Mouse (Mus musculus) heart, adult 2 months (tissue): ENCODE results near the gene Tas2r137. TPM values are rescaled to one million over a fixed set of nuclear protein-coding genes. Genes with fewer than 3 reads are reported as not detected.

Experiments used
- DNase-seq, 2 experiments: peaks; one replicate each; pipeline ENCODE4 v3.0.0; 2021
- H3K27ac ChIP-seq: fragments of 200-600 bp; 2 replicates; pipeline ENCODE4 v1.8.1; 2022
- H3K27me3 ChIP-seq: fragments of 200-500 bp; 2 replicates; pipeline ENCODE4 v1.6.1; 2012; ENCODE audit warnings: mild to moderate bottlenecking, low read length, inconsistent platforms, mixed read lengths; ENCODE audit not compliant: control insufficient read depth, insufficient read depth
- H3K36me3 ChIP-seq: fragments of 200-500 bp; 2 replicates; pipeline ENCODE4 v1.6.1; 2012; ENCODE audit warnings: low read length, inconsistent platforms; ENCODE audit not compliant: control insufficient read depth, insufficient read depth
- H3K4me1 ChIP-seq: fragments of 200-500 bp; 2 replicates; pipeline ENCODE4 v1.6.1; 2011; ENCODE audit warnings: low read length; ENCODE audit not compliant: control insufficient read depth, insufficient read depth
- H3K4me3 ChIP-seq: fragments of 200-600 bp; 2 replicates; pipeline ENCODE4 v1.8.1; 2022
- H3K79me2 ChIP-seq: fragments of 200-500 bp; replicated peaks from 2 replicates; pipeline ENCODE4 v1.6.1; 2012; ENCODE audit warnings: mild to moderate bottlenecking, inconsistent platforms, low read length, moderate library complexity, mixed read lengths; ENCODE audit not compliant: control insufficient read depth, insufficient read depth
- H3K9ac ChIP-seq: fragments of 200-500 bp; 2 replicates; pipeline ENCODE4 v1.6.1; 2012; ENCODE audit warnings: low read depth, mild to moderate bottlenecking, control low read depth, inconsistent platforms, low read length, mixed read lengths
- CTCF ChIP-seq: fragments of 200-600 bp; IDR thresholded peaks from 2 replicates; pipeline ENCODE4 v1.8.1; 2022; ENCODE audit warnings: antibody characterized with exemption, mild to moderate bottlenecking, moderate library complexity
- EP300 ChIP-seq: fragments of 200-500 bp; IDR thresholded peaks from 2 replicates; pipeline ENCODE4 v1.6.1; 2011; ENCODE audit warnings: low read depth, low read length, control low read depth; ENCODE audit not compliant: insufficient read depth
- POLR2A ChIP-seq: fragments of 200-500 bp; IDR thresholded peaks from 2 replicates; pipeline ENCODE4 v1.6.1; 2011; ENCODE audit warnings: mild to moderate bottlenecking, low read depth, low read length, control low read depth; ENCODE audit not compliant: insufficient read depth
- WGBS: fragments of 180-500 bp; shearing (Covaris S2); methylation state at CpG from one replicate; pipeline ENCODE4 v1.1.7; 2018; 5-methylcytosine and 5-hydroxymethylcytosine counted together
- intact Hi-C: fragments of 180-260 bp; cut with DNase I; formaldehyde crosslinking; loops from one replicate; pipeline ENCODE4 v1.15.1; 2025
- long read RNA-seq: library from polyadenylated mRNA; stranded (forward); transcript quantifications from one replicate; pipeline ENCODE4 v2.0.0, GENCODE M21; 2021
- polyA plus RNA-seq: library from polyadenylated mRNA; depleted of rRNA; stranded (reverse); fragments of >200 nt; gene quantifications from 2 replicates; pipeline ENCODE4 v1.2.3, GENCODE M21; 2012; rRNA removed
- total RNA-seq, 2 experiments: library from RNA; stranded (reverse); gene quantifications; 2 replicates each; pipeline ENCODE4 v1.2.3; 2021

The Tas2r137 gene
- total RNA-seq: not detected
- polyA plus RNA-seq: 0.15 TPM in 1 of 2 replicates, not detected in the other
- long read RNA-seq: 0 reads

GRCm38 (mm10) chr6:40490933-40491332, at the start of gene Tas2r137:
Gene Tas2r137 (plus strand): TSS chr6:40491233.
- H3K9ac ChIP-seq: no peak within 1 kb of the TSS
- intact Hi-C loops: no loop called here
- H3K27ac ChIP-seq: no peak within 1 kb of the TSS
- no peaks in the 10 kb centered on the region for H3K4me1 ChIP-seq
- no peaks in the 10 kb centered on the region for H3K79me2 ChIP-seq
- no peaks in the 10 kb centered on the region for H3K36me3 ChIP-seq
- DNase-seq: no peak
- no peak within 1 kb of the TSS for H3K4me3 ChIP-seq
- TF ChIP-seq EP300: no peak
- no peak for TF ChIP-seq CTCF
- no peak for TF ChIP-seq POLR2A
- H3K27me3 ChIP-seq: no peaks in the 10 kb centered on the region

- intact Hi-C loops: no loop called here
- WGBS: 44% methylated on average over 3 of the region's 3 CpGs
- no peak for TF ChIP-seq CTCF
- no peak for TF ChIP-seq POLR2A
- TF ChIP-seq EP300: no peak
- H3K36me3 ChIP-seq: no peaks in the 10 kb centered on the region
- H3K27me3 ChIP-seq: peaks cover 3% of the 10 kb centered on the region; the same call in 1 of the 2 replicates
- no peak overlapping the region for H3K9ac ChIP-seq
- no peaks in the 10 kb centered on the region for H3K4me1 ChIP-seq
- no peaks in the 10 kb centered on the region for H3K79me2 ChIP-seq
- H3K27ac ChIP-seq: no peak overlapping the region
- no peak for DNase-seq
- no peak overlapping the region for H3K4me3 ChIP-seq
Observed at GRCm38 (mm10) chr6:40441276-40441675, 49.8 kb upstream of the Tas2r137 start.

DNA sequence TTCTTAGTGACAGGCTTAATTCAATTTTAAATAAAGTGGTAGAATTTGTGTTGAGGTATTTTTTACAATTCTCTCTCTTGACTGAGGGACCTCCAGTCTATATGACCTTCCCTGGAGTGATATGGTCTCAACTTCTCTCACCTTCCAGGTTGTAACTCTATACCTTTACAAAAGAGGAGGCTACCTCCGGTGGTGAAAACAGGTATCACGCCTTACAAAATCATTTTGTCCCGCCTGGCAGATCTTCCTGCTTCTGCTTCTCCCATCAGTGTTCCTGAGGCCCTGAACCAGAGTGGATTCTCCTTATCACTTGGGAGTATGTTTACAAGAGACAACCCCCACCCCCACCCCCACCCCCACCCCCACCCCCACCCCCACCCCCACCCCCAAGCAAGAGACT, 49.3 kb upstream of the Tas2r137 start:
- DNase-seq: no peak
- intact Hi-C loops: no loop called here
- no peak for TF ChIP-seq CTCF
- no peak for TF ChIP-seq EP300
- no peak for TF ChIP-seq POLR2A
- WGBS: 30% methylated on average over 3 of the region's 3 CpGs
- H3K79me2 ChIP-seq: no peaks in the 10 kb centered on the region
- no peaks in the 10 kb centered on the region for H3K36me3 ChIP-seq
- H3K9ac ChIP-seq: no peak overlapping the region
- no peak overlapping the region for H3K4me3 ChIP-seq
- H3K27ac ChIP-seq: no peak overlapping the region
- H3K27me3 ChIP-seq: peaks cover 3% of the 10 kb centered on the region; the same call in 1 of the 2 replicates
- H3K4me1 ChIP-seq: no peaks in the 10 kb centered on the region

- Histone ChIP-seq H3K9ac (no peak overlapping the region), H3K4me3 (no peak overlapping the region), H3K36me3 (no peaks in the 10 kb centered on the region), H3K27me3 (peaks cover 3% of the 10 kb centered on the region; the same call in 1 of the 2 replicates), H3K27ac (no peak overlapping the region), H3K4me1 (no peaks in the 10 kb centered on the region), H3K79me2 (no peaks in the 10 kb centered on the region)
- 21% methylated on average over 10 of the region's 10 CpGs for WGBS
- TF ChIP-seq CTCF: no peak
- TF ChIP-seq POLR2A: no peak
- TF ChIP-seq EP300: no peak
- DNase-seq: no peak
- intact Hi-C loops: no loop called here
Observed at GRCm38 (mm10) chr6:40443281-40443928, 47.6 kb upstream of the Tas2r137 start.

DNA sequence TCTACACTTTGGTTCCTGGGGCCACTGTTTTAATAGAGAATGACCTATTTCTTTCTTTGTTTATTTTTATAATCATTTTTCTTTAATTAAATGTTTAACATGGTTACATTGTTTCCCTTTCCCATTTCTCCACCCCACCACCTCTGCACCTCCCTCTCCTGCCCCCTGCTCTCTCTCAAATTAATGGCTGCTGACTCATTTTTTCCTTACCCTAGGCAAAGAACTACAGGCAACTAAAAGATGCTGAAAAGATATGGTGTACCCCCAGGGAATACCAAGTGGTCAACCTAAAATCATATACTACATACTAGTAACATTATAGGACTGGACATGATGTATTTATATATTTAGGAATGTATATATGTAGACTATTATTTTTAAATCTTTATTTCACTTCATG, 42.4 kb upstream of the Tas2r137 start:
- Histone ChIP-seq H3K79me2 (no peaks in the 10 kb centered on the region), H3K36me3 (no peaks in the 10 kb centered on the region), H3K27ac (no peak overlapping the region), H3K4me1 (no peaks in the 10 kb centered on the region), H3K9ac (no peak overlapping the region), H3K27me3 (0 out of 2 replicates have a peak, but pooled peaks cover 1% of the 10 kb centered on the region), H3K4me3 (no peak overlapping the region)
- intact Hi-C loops: no loop called here
- DNase-seq: no peak
- TF ChIP-seq POLR2A: no peak
- no peak for TF ChIP-seq CTCF
- TF ChIP-seq EP300: no peak

GRCm38 (mm10) chr6:40454436-40455041, 36.5 kb upstream of the Tas2r137 start:
- H3K27ac ChIP-seq: no peak overlapping the region
- H3K36me3 ChIP-seq: no peaks in the 10 kb centered on the region
- H3K4me3 ChIP-seq: no peak overlapping the region
- no peaks in the 10 kb centered on the region for H3K27me3 ChIP-seq
- no peaks in the 10 kb centered on the region for H3K79me2 ChIP-seq
- intact Hi-C loops: no loop called here
- no peaks in the 10 kb centered on the region for H3K4me1 ChIP-seq
- no peak for DNase-seq
- TF ChIP-seq POLR2A: no peak
- TF ChIP-seq EP300: no peak
- TF ChIP-seq CTCF: peak; percentile 69
- 27% methylated on average over 7 of the region's 7 CpGs for WGBS
- no peak overlapping the region for H3K9ac ChIP-seq
